Mouse (Mus musculus) CD4-positive, CD25-positive, alpha-beta regulatory T cell, adult 2 months (primary cell): ENCODE data around the gene Eri3.

Experiments
- DNase-seq: peaks from one replicate; pipeline ENCODE4 v3.0.0-alpha.2; 2012; ENCODE audit warnings: low read depth, low spot score

The Eri3 gene

GRCm38 (mm10) chr4:117657646-117658045 lies 107.5 kb downstream of the Eri3 start:
- no peak for DNase-seq

GRCm38 (mm10) chr4:117658582-117659444 lies 108.6 kb downstream of the Eri3 start:
- DNase-seq = no peak

GRCm38 (mm10) chr4:117660001-117660400 lies 109.8 kb downstream of the Eri3 start:
- DNase-seq = no peak

GRCm38 (mm10) chr4:117664411-117665137 lies 114.4 kb downstream of the Eri3 start:
- no peak for DNase-seq

GRCm38 (mm10) chr4:117665531-117665930 lies 115.4 kb downstream of the Eri3 start:
- DNase-seq = no peak

- no peak for DNase-seq
Observed at GRCm38 (mm10) chr4:117666054-117666453, 115.9 kb downstream of the Eri3 start.

GRCm38 (mm10) chr4:117669874-117670273 lies 119.7 kb downstream of the Eri3 start:
- no peak for DNase-seq

- no peak for DNase-seq
Observed at GRCm38 (mm10) chr4:117672042-117672441, 121.9 kb downstream of the Eri3 start.

GRCm38 (mm10) chr4:117673901-117674300 lies 123.7 kb downstream of the Eri3 start:
- no peak for DNase-seq

- peak; percentile 80 for DNase-seq
Observed at GRCm38 (mm10) chr4:117676903-117677302, 126.7 kb downstream of the Eri3 start.

GRCm38 (mm10) chr4:117680963-117681362 lies 130.8 kb downstream of the Eri3 start:
- DNase-seq = no peak

GRCm38 (mm10) chr4:117681931-117682461 lies 131.8 kb downstream of the Eri3 start, which contains the start of gene Dmap1:
Gene Dmap1 (minus strand): TSS chr4:117682273.
- DNase-seq = peak; percentile 88

GRCm38 (mm10) chr4:117682463-117682862 lies 132.3 kb downstream of the Eri3 start:
- no peak for DNase-seq

GRCm38 (mm10) chr4:117683048-117683768 lies 133.0 kb downstream of the Eri3 start:
- DNase-seq = no peak

GRCm38 (mm10) chr4:117686354-117686753 lies 136.2 kb downstream of the Eri3 start:
- DNase-seq = no peak

- DNase-seq = peak; percentile 51
Observed at GRCm38 (mm10) chr4:117705361-117705760, 155.2 kb downstream of the Eri3 start.

- DNase-seq = no peak
Observed at GRCm38 (mm10) chr4:117708780-117709550, 158.8 kb downstream of the Eri3 start.

- DNase-seq = no peak
Observed at GRCm38 (mm10) chr4:117712314-117712713, 162.1 kb downstream of the Eri3 start.

- DNase-seq = no peak
Observed at GRCm38 (mm10) chr4:117713303-117714098, 163.3 kb downstream of the Eri3 start.
